Mouse (Mus musculus) left cerebral cortex, adult 2 months (tissue): ENCODE data around the gene Tril. TPM values are rescaled to one million over a fixed set of nuclear protein-coding genes. Genes with fewer than 3 reads are reported as not detected.

ENCODE experiments used
- DNase-seq, 2 experiments: peaks; one replicate each; pipeline ENCODE4 v3.0.0; 2021 to 2022; ENCODE audit warnings: low spot score in 2 of 2, mixed read lengths in 1 of 2; ENCODE audit errors: extremely low spot score in 1 of 2
- H3K27ac ChIP-seq: fragments of 200-600 bp; 2 replicates; pipeline ENCODE4 v1.8.1; 2022
- H3K4me3 ChIP-seq: fragments of 200-600 bp; 2 replicates; pipeline ENCODE4 v1.8.1; 2022
- CTCF ChIP-seq: fragments of 200-600 bp; IDR thresholded peaks from 2 replicates; pipeline ENCODE4 v1.8.1; 2022; ENCODE audit warnings: antibody characterized with exemption, mild to moderate bottlenecking, moderate library complexity
- intact Hi-C: fragments of 180-260 bp; cut with DNase I; formaldehyde crosslinking; loops from one replicate; pipeline ENCODE4 v1.15.1; 2025
- long read RNA-seq, 2 experiments: library from polyadenylated mRNA; stranded (forward); transcript quantifications; one replicate each; pipeline ENCODE4 v2.0.0; 2021; ENCODE audit warnings: borderline mapping rate in 2 of 2
- total RNA-seq, 2 experiments: library from RNA; stranded (reverse); gene quantifications; 2 replicates each; pipeline ENCODE4 v1.2.3; 2021

Tril gene
- 10 to 100 TPM; 29.0 to 36.4 TPM for total RNA-seq
- long read RNA-seq, experiment 1, full-length matches to known transcripts, result 99 of 99 reads
- long read RNA-seq, experiment 1, partial matches to known transcripts, result 0 of 99 reads
- long read RNA-seq, experiment 1, other reads (novel, unspliced or antisense), result 0 of 99 reads
- long read RNA-seq, experiment 2, full-length matches to known transcripts, result 123 of 123 reads
- long read RNA-seq, experiment 2, partial matches to known transcripts, result 0 of 123 reads
- long read RNA-seq, experiment 2, other reads (novel, unspliced or antisense), result 0 of 123 reads

GRCm38 (mm10) chr6:53820486-53820985, at the start of gene Tril:
Gene Tril (minus strand): TSS chr6:53820830.
- DNase-seq, result peak; percentile 59 to 61
- no peak for TF ChIP-seq CTCF
- H3K4me3 ChIP-seq, result peak within 1 kb of the TSS; percentile 64
- H3K27ac ChIP-seq, result peak within 1 kb of the TSS; percentile 72
- intact Hi-C loops, result loop anchor here (2.0 to 5.0 kb wide), 2 partner anchors 36 to 62 kb away; no protein-coding TSS in a partner anchor

DNA sequence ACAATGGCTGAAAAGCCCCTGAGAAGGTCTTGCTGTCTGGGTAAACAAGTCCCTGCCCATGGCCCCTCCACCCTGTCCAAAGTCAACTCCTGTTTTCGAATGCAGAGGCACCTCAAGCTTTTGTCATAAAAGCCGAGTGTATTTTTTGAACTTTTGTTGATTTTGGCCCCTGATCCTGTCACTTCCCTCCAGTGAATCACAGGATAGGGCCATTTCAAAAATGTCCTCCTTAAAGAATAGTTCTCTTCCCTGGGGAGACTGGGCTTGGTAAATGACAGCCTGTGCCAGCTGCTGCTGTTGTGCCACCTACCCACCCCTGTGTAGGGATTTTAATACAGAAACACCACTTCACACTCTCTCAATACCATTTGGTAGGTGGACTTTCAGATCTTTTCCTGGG, 42.4 kb upstream of the Tril start:
- TF ChIP-seq CTCF, result no peak
- no peak overlapping the region for H3K4me3 ChIP-seq
- DNase-seq, result no peak
- intact Hi-C loops, result no loop called here
- no peak overlapping the region; the same call in 1 of the 2 replicates for H3K27ac ChIP-seq

GRCm38 (mm10) chr6:53859106-53859505, 38.5 kb upstream of the Tril start:
- intact Hi-C loops, result loop anchor here (10.0 kb wide), 1 partner anchor 1374 kb away; no protein-coding TSS in a partner anchor
- TF ChIP-seq CTCF, result no peak
- no peak for DNase-seq
- no peak overlapping the region for H3K27ac ChIP-seq
- no peak overlapping the region for H3K4me3 ChIP-seq

GRCm38 (mm10) chr6:53857822-53858221, 37.2 kb upstream of the Tril start:
- TF ChIP-seq CTCF, result no peak
- no peak for DNase-seq
- H3K27ac ChIP-seq, result no peak overlapping the region
- H3K4me3 ChIP-seq, result no peak overlapping the region
- intact Hi-C loops, result loop anchor here (2.0 to 10.0 kb wide), 2 partner anchors 37 to 1373 kb away; partner anchors contain the start of gene Tril

DNA sequence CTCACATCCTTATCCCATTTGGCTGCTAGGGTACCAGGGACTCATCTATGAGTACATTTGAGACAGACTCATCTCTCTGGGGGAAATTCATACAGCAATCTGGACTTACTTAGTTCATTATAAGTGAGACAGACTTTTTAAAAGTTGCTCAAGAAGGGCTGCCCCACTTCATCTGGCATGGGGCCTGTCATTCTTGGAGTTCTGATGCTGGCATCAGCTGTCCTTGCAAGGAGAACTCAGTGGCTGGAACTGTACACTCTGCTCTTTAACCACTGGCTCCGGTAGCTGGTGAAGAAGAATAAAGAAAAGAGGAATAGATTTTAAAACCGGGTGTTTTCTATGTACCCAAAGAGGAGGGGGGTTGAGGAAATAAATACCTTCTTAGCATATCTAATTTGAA, 36.1 kb upstream of the Tril start:
- no peak for TF ChIP-seq CTCF
- H3K27ac ChIP-seq, result no peak overlapping the region
- intact Hi-C loops, result loop anchor here (2.0 to 10.0 kb wide), 2 partner anchors 36 to 1372 kb away; partner anchors contain the start of gene Tril
- H3K4me3 ChIP-seq, result no peak overlapping the region
- DNase-seq, result no peak

DNA sequence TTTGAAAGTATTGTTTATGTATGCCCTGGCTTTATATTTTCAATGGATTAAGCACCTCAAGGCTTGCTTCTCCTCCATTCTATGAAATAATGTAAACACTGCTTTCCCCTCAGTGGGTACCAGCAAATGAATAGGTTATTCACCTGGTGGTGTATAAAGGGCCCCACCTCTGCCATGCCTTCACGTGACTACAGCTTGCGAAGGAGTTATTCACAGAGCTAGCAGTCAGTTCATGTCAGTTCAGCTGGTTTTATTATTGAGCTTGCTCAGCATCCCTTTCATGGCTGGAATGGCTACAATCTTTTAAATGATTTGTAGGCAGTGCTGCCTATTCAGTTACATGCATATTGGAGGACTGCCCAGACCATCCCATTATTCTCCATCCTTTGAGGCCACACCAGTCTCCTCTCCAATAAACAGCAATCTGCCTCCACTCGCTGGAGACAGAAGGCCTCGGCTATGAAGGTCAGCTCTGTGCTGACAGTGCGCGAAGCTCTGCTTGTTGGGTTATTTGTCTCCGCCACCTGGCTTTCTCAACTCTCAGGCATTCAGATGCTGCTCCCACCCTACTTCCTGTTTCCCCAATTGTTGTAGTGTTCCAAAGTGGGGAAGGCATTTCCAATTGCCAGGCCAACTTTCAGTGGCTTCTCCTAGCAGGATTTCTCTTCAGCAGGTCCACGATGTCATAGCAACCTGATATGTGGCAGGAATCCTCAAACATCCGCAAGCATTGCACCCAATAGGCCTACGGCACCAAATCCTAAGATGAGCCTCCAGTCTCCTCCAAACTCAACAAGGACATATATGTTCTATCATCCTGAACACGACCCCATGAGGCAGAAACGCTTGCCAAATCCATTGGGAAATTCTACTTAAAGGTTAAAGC, 34.6 kb upstream of the Tril start:
- no peak for TF ChIP-seq CTCF
- peak in 1 of 2 experiments; percentile 13 for DNase-seq
- no peak overlapping the region for H3K4me3 ChIP-seq
- intact Hi-C loops, result loop anchor here (10.0 kb wide), 1 partner anchor 1370 kb away; no protein-coding TSS in a partner anchor
- H3K27ac ChIP-seq, result no peak overlapping the region

DNA sequence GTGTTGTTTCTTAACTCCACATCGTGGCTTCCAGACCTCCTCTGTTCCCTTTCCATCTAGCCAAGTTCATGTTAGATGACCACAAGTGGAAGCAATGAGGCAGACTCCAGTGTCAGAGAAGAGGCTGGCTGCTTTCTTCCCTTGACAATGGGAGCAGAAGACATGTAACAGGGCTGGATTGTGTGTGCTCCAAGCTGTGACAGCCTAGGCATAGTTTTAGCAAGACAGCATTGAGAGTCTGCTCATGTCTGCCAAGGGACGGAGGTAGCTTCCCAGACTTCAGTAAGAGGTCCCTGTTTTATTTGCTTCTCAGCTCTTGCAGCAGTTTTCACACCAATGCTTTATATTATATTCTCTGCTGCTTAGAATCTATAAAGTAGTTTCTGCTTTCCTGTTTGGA, 33.6 kb upstream of the Tril start:
- intact Hi-C loops, result loop anchor here (10.0 kb wide), 1 partner anchor 1369 kb away; no protein-coding TSS in a partner anchor
- no peak for TF ChIP-seq CTCF
- DNase-seq, result no peak
- Histone ChIP-seq H3K27ac (no peak overlapping the region), H3K4me3 (no peak overlapping the region)

DNA sequence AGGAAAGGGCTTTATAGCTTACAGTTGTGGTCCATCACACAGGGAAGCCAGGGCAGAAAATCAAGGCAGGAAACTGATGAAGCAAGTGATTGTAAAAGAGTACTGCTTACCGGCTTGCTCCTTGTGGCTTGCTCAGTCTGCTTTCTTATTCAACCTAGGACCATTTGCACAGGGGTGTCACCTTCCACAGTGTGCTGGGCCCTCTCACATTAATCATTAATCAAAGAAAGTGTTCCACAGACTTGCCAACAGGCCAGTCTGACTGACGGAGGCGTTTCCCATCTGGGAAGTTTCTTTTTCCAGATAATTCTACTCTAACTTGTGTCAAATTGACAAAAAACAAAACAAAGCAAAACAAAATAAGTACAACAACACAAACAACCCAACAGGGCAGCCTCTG, 32.9 kb upstream of the Tril start:
- DNase-seq, result no peak
- no peak overlapping the region for H3K27ac ChIP-seq
- no peak for TF ChIP-seq CTCF
- no peak overlapping the region for H3K4me3 ChIP-seq
- intact Hi-C loops, result loop anchor here (10.0 kb wide), 1 partner anchor 1369 kb away; no protein-coding TSS in a partner anchor

DNA sequence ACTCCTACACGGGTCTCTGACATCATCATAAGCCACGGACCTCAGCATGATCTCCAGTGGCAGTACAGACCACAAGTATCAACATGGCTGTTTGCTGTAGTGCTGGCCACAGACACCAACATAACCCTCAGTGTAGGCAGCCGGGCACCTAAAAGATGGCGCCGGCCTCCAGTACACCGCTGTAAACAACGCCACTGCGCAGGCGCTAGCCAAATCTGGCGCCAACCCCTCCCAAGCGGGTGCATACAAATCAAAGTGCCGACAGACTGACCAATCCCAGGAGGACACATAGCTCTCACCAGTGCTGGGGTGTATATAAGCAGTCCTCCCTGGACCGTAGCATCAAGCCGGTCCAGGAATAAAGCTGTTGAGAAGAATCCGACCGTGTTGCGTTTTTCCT, 24.0 kb upstream of the Tril start:
- no peak for DNase-seq
- Histone ChIP-seq H3K27ac (no peak overlapping the region), H3K4me3 (no peak overlapping the region)
- TF ChIP-seq CTCF, result no peak
- intact Hi-C loops, result no loop called here

- DNase-seq, result no peak
- Histone ChIP-seq H3K4me3 (no peak overlapping the region), H3K27ac (no peak overlapping the region)
- TF ChIP-seq CTCF, result no peak
- intact Hi-C loops, result no loop called here
These were observed 4.6 kb upstream of the Tril start for GRCm38 (mm10) chr6:53825213-53825612.

- no peak for TF ChIP-seq CTCF
- no peak for DNase-seq
- Histone ChIP-seq H3K4me3 (peak overlapping the region; percentile 64), H3K27ac (peak overlapping the region; percentile 72; the same call in 1 of the 2 replicates)
- intact Hi-C loops, result loop anchor here (2.0 to 5.0 kb wide), 2 partner anchors 36 to 61 kb away; no protein-coding TSS in a partner anchor
These were observed 441 bp upstream of the Tril start for GRCm38 (mm10) chr6:53821041-53821501.
